Mouse (Mus musculus): ENCODE measurements around the gene Col13a1.

- TF ChIP-seq CTCF (IDR thresholded peaks at IDR 0.05; ENCODE audit: control insufficient read depth, insufficient read depth, insufficient replicate concordance, low read depth, low read length) (no peak), POLR2A (IDR thresholded peaks at IDR 0.05; ENCODE audit: control insufficient read depth, low read depth, low read length) (no peak)
These were observed 99.5 kb downstream of the Col13a1 start for GRCm38 (mm10) chr10:61879427-61879826.
